Mouse (Mus musculus): ENCODE data around the gene Gm4707. TPM values are rescaled to one million over a fixed set of nuclear protein-coding genes. Genes with fewer than 3 reads are reported as not detected.

Gene Gm4707
- not detected for polyA plus RNA-seq (2014; fragmentation: Illumina TruSeq; extraction: RNeasy Lipid Tissue Mini Kit (QIAGEN cat#74804); ENCODE audit: low read depth, low replicate concordance)

GRCm38 (mm10) chr17:71459818-71460217 is at the start of gene Gm4707:
TSS of gene Gm4707 (minus strand) at chr17:71459918.

GRCm38 (mm10) chr17:71474762-71475704 is 15.3 kb upstream of the Gm4707 start, which contains the start of gene Smchd1:
TSS of gene Smchd1 (minus strand) at chr17:71475343.

Other genes starting within 250 kb of the Gm4707 start
- 25.8 TPM for gene Emilin2, start 147.9 kb downstream of the Gm4707 start, polyA plus RNA-seq (2014; fragmentation: Illumina TruSeq; extraction: RNeasy Lipid Tissue Mini Kit (QIAGEN cat#74804); ENCODE audit: low read depth, low replicate concordance)
- 22.9 TPM for gene Smchd1, start 15.4 kb upstream of the Gm4707 start, polyA plus RNA-seq (2014; fragmentation: Illumina TruSeq; extraction: RNeasy Lipid Tissue Mini Kit (QIAGEN cat#74804); ENCODE audit: low read depth, low replicate concordance)
- not detected for gene Ndc80, start 66.9 kb upstream of the Gm4707 start, polyA plus RNA-seq (2014; fragmentation: Illumina TruSeq; extraction: RNeasy Lipid Tissue Mini Kit (QIAGEN cat#74804); ENCODE audit: low read depth, low replicate concordance)
- gene Spdya, start 92.1 kb upstream of the Gm4707 start, polyA plus RNA-seq (2014; fragmentation: Illumina TruSeq; extraction: RNeasy Lipid Tissue Mini Kit (QIAGEN cat#74804); ENCODE audit: low read depth, low replicate concordance): not detected
- gene Wdr43, start 156.0 kb upstream of the Gm4707 start, polyA plus RNA-seq (2014; fragmentation: Illumina TruSeq; extraction: RNeasy Lipid Tissue Mini Kit (QIAGEN cat#74804); ENCODE audit: low read depth, low replicate concordance): 23.1 TPM
- gene Togaram2, start 213.3 kb upstream of the Gm4707 start, polyA plus RNA-seq (2014; fragmentation: Illumina TruSeq; extraction: RNeasy Lipid Tissue Mini Kit (QIAGEN cat#74804); ENCODE audit: low read depth, low replicate concordance): 7.4 TPM

Data from heart, adult 10 weeks (tissue).